Mouse (Mus musculus) gastrocnemius, postnatal 10 days (tissue): ENCODE data around the gene Phf21a. TPM values are rescaled to one million over a fixed set of nuclear protein-coding genes. Genes with fewer than 3 reads are reported as not detected.

Source experiments
- DNase-seq: peaks from one replicate; pipeline ENCODE4 v3.0.0; 2021; ENCODE audit warnings: mixed read lengths
- long read RNA-seq, 2 experiments: library from polyadenylated mRNA; stranded (forward); transcript quantifications; one replicate each; pipeline ENCODE4 v2.0.0; 2021
- total RNA-seq, 2 experiments: library from RNA; stranded (reverse); gene quantifications; 2 replicates each; pipeline ENCODE4 v1.2.3; 2021

Gene Phf21a
- 10 to 100 TPM; 27.1 to 44.4 TPM for total RNA-seq
- long read RNA-seq, experiment 1, partial matches to known transcripts = 0 of 4 reads
- long read RNA-seq, experiment 1, other reads (novel, unspliced or antisense) = 4 of 4 reads
- long read RNA-seq, experiment 2, partial matches to known transcripts = 0 of 6 reads
- long read RNA-seq, experiment 2, other reads (novel, unspliced or antisense) = 6 of 6 reads

DNA sequence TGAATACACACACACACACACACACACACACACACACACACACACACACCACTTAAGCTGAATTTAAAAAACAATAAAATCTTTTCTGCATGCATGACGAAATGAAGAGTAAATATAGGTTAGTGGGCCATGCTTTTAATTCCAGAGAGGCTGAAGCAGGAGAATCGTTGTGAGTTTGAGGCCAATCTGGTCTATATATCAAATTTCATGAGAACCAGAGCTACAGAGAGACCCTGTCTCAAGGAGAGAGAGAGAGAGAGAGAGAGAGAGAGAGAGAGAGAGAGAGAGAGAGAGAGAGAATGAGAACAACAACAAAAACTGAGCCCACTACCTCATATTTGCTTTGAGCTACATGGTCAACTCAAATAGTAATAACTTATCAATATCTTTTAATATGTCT, at the start of gene Phf21a:
Phf21a (plus strand) TSS at position 301 of the 400 bp plus-strand sequence.
- DNase-seq = no peak

DNA sequence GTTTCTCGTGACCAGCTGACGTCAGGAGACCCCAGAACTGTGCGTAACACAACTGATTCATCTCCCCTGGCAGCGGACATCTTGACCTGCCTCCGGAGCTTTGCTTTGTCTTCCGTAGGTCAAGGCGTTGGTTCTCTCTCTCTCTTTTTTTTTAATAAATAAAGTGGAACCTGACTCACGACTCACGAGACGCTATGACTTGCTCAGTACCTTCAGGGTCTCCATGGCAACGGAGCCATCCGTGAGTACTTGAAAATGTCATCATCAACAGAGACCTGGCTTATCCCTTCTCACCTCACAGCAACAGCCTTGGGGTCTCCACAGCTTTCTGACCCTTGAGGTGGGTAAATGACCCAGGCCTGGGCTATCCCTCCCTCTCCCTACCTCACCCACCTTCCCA, 49.6 kb upstream of the Phf21a start:
- no peak for DNase-seq

DNA sequence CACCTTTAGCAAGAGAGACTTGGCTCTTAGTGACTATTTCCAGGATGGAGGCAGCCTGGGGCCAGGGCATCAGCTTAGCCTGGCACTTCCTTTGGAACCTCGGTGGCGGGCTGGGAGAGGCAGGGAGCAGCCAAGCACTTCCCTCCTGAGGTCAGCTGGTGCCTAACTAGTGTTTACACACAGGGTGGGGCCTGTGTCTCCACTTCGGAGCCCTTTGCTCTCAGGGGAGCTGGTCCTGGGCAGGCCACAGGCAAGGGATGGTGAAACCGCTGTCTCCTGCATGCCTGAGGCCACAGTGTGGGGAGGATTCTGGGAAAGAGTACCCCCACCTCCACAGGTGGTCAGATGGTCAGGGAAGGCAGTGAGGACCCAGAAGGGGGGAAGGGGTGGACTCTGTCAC, 45.3 kb upstream of the Phf21a start:
- no peak for DNase-seq

DNA sequence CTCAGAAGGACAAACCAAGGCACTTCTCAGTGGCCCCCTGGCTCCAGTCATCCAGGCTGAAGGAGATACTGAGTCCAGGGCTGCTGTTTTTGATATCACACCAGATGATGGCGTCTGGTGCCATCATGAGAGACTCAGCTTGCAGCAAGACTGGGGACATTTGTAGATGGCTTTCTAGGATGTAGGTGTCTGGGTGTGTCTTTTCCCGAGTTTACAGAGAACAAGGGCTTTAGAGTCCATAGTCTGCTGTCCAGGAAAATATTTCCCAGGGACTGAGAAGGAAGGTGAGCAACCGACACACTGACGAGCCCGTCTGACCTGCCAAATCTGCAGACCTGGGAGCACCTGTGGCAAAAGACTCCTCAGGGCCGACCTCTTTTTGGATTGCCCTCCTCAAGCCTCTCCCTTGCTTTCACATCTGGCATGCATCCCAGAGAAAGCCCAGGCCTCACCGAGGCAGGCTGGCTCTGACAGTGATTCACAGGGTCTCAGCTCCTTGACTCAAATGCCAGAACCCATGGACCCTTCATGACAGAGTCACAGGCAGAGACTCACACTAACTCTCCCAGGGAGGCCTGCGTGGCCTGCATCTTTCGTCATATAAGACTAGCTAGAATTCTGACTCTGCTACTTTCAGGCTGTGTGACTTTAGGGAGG, 44.8 kb upstream of the Phf21a start:
- no peak for DNase-seq

DNA sequence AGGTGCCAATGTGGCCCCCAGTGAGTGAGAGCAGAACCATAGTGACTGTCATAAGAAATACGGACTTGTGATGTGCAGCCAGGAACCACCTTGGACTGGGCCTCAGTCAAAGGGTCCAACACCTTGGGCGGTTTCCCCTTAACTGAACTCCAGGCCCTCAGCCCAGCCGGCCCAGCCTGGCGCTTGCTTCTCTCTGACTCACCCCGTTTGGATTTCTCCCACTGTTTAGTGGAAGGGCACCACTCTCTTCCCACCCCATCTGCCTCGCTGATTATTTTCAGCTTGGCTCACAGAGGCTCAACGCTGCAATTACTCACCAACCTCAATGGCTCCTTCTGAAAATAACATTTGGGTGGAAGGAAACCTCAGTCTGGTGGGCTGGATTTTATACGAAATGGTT, 40.7 kb upstream of the Phf21a start:
- DNase-seq = peak; percentile 52

DNA sequence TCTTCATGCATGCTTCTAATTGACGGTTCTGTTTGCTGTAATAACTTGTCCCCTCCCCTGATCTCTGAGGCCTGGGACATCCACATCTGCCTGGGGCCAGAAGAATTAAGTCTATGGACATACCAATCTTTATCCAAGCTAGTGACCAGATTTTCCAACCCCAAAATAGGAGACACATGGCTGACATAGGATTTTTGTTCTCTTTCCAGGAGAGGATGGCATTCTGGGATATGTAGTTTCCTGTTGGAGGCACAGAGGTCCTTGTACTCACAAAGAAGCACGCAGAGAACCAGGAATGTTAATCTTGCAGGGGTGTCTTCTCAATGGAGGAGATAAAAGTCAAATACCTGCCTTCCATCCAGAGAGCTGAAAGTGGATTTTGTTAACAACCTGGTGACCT, 40.2 kb upstream of the Phf21a start:
- no peak for DNase-seq

DNA sequence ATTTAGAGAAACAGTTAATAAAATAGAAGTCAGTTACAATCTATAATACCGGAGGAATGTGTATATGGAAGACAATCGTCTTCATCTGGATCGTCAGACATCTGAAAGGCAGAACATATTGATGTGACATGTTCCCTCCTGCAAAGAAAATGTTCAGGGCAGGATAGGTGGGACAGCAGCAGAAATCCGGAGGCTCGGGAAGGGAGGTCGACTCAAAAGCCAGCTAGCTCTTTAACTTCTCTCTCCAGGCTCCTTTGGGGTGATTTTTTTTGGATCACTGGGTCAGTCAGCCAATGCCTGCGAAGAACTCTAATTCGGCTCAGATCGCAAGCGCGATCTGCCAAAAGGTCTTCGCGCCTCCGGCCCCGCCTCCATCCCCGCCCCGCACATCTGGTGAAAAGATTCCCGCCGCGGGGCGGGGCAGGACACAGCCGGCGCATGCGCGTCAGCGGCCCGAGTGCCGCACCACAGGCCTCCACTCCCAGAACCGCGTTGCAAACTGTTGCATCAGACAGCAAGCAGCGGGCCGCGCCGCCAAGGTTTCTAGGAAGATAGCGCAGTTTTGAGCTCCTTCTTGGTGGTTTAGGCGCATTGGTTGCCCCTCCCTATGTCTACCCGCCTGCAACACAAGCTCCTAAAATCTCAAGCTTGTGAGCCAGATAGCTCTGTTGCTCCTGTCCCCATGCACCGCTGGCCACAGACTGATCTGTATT, 37.7 kb upstream of the Phf21a start:
- DNase-seq = peak; percentile 92

DNA sequence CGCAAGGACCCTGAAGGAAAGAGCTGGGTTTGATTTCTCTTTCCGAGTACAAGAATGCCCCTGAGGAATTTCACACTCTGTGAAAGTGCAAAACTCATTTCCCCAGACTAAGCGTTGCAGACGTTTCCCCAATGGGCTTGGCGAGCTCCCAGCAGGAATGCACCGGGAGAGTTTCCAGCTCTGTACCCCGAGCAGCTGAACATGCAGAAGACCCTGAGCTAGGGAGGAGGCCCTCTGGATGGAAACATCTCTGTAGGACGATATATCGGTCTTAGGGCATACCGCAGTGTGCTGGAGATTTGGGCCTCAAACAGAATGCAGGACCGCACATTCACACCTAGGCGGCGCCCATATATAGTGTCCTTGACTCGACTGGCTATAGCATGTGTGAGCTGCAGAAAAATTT, 37.1 kb upstream of the Phf21a start:
- DNase-seq = peak; percentile 68

DNA sequence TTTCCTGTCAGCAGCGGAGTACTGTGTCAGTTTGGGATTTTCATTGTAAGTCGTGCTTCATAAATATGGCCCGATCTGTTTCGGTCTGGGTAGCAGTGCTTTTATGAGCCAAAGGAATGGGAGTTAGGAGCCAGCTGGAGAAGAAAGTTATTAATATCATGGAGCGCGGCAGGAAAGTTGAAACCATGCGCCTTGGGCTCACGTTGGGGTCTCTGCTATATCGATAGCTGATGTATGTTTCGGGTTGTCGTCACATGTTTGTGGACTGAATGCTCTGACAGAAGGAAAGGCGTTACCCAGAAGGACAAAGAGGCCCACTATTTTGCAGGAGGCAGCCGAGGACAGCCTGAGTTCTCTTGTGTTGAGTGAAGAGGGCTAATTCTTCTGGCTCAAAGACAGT, 36.2 kb upstream of the Phf21a start:
- DNase-seq = no peak

DNA sequence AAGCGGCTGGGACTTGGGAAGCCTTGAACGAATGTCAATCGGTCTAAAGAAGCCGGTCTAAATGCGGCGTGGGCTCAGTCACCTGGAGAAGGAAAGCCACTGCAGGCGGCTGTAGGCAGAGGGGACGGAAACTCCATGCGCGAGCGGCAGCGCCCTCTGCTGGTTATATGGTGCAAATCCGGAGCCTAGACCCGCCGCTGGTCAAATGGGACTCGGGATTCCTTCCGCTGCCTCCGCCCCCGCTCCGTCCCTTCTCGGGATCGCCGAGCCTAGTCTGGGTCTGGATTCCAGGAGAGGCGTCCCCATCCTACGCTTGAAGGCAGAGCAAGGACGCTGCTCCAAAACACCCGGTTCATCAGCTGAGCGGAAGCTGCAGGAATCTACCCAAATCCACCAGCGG, 34.4 kb upstream of the Phf21a start:
- DNase-seq = peak; percentile 95

DNA sequence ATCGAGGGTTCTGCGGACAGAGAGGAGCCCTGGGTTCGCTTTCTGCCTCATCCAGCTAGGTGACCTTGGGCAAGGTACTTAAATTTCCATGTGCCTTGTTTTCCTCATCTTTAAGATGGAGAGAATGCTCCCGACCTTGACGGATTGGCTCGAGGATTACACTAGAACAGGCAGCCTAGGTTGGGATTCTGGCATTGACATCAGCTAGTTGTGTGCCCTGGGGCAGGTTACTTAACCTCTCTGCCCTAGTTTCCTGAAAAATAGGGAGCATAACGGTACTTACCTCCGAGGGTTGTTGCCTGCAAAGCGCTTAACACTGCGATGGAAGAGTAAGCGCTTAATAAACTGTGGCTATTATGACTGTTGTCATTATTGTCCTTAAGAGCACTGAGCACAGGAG, 34.0 kb upstream of the Phf21a start:
- no peak for DNase-seq

DNA sequence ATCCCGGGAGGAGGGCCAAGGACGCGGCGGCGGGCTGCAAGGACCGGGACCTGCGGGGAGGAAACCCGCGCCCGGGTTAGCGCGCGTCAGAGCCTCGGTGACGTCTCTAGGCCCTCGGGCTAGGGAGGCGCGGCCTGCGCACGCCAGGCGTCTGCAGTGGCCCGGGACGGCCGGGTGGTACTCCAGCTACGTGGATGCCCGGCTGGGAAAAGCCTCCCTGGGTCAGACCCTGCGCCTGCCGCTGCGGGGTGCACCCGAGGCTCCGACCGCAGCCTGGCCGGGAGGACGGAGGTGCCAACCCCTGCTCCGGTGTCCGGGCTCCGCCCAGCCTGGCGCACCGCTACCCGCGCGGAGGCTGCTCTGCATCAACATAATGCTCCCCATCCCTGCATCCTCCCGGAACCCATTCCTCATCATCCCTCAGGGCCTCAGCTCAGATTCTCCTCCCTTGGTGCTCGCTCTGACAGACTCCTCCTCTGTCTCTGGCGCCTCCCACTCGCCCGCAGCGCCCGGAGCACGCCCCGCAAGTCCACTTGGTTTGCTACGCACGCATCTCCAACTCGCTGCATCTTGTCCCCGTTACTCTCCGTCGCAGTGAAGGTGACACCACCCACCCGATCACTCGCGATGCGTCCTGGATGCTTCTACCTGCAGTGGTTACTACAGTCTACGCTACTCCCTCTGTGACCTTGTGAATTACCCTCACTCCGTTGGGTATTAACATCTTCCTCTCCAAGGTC, 33.3 kb upstream of the Phf21a start:
- peak; percentile 61 for DNase-seq

DNA sequence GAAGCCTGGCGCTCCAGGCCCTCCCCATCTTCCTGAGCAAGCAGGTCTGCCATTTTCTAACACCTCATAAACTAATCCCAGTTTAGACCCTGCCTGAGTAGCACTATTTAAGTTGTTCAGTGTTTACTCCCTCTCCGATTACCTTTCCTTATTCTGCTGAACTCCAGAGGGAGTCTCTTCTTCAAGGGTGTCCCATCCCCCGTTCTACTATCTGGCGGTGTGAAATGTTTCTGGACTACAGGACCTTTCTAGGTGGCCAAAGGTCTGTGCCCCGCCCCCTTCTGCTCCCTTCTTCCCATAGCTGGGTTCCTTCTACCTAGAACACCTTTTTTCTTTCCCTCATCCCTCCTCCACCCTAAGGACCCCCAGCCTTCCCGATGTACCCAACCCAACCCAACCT, 32.6 kb upstream of the Phf21a start:
- DNase-seq = no peak

DNA sequence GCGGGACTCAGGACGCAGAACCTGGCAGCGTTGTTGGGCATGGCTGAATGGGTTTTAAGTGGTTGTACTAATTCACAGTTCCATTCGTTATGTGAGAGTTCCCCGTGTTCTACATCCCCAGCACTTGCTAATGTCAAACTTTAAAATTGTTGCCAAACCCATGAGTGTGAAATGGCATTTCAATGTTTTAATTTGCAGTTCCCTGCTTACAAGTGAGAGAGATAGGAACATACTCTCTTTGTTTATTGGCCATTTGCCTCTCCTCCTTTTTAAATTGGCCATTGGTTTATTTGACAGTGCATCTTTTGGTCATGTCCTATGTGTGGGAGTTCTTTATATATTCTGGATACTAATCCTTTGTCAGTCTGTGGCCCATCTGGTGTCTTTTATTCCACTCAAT, 31.6 kb upstream of the Phf21a start:
- no peak for DNase-seq

DNA sequence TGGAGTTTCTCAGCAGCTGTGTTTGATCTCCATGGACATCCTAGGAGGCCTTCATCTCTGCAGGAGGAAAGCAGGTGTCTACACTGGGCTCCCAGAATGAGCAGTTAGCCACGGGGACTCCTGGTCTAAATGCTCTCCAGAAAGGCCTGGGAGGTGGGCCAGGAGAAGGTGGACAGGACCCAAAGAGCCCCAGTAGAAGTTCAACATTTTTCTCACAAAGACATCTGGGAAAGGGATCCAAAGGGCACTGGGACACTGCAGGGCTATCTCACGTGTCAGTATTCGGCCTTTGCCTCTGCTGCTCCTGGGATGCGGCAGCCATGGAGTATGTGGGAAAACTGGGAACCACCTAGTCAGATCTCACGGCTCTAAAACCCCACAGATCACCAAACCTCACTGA, 29.8 kb upstream of the Phf21a start:
- DNase-seq = no peak

DNA sequence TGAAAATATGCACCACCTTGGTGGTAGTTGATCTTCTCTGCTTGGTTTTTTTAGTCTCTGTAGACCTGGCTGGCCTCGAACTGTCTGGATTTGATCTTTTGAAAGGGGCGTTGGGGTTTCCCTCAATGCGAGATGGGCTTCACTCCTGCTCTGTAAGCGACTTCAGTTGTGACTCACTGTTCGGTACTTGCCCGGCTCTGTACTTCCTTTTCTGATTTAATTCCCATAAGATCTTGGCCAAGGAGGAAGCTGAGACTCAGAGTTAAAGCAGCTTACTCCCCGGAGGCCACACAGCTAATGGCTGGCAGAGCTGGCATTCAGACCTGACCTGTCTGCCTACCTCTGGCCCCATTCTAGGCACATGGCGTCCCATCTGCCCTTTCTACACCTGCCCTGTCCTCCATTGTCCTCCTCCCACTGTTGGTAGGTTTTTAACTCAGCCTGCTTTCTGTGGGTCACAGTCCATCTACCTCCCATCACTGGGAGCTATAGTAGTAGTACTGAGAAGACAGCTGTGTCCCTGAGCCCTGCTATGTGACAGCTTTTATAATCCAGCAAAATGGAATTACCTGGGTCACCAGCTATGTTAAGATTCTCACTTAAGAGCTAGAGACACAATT, 27.5 kb upstream of the Phf21a start:
- DNase-seq = no peak

DNA sequence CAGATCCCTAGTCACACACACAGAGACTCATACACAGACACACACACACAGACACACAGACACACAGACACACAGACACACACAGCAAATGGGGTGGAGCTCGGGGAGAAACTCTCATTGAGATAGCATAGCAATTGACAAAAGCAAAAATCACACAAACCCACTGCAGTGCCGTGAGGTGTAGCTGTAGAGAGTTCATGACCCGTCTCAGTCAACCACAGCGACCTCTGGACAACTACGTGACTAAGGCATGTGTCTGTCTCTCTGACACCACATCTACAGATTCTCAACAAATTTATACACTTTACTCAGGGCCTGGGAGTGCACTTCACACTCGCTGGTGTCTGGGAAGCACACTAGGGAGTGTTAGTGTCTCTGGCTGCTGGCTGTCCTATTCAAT, 27.0 kb upstream of the Phf21a start:
- no peak for DNase-seq

DNA sequence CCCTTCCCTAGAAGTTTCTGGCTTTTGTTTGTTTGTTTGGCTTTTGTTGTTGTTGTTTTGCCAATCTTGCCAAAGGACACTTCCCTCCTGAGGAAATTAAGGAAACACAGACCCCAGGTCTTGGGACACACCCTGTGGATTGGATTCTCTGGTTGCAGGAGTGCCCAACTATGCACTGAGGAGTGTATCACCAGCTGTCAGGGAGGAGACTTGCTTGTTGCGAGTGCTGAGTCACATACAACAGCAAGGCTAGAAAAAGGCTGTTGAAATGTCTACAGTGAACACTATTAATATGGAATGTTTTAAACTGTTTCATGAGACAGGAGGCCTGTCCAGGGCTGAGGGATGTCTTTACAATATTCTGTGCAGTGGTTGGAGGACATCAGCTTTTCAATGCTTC, 26.0 kb upstream of the Phf21a start:
- DNase-seq = no peak

DNA sequence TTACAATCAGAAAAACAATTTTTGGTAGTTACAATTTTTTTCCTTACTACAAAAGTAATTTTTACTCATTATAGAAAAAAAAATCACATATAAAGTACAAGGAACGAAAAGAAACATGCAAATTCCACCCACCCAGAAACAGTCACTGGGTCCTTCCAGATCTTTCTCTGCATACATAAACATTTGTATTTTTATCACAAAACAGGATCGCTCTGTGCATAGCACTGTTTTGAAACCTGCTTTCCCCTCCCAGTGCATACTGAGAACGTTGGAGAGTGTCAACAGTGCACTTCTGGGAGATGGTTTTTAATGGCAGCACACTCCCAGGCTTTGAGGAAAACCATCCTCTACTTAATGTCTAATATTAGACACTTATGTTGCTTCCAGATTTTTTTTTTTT, 25.3 kb upstream of the Phf21a start:
- DNase-seq = no peak

DNA sequence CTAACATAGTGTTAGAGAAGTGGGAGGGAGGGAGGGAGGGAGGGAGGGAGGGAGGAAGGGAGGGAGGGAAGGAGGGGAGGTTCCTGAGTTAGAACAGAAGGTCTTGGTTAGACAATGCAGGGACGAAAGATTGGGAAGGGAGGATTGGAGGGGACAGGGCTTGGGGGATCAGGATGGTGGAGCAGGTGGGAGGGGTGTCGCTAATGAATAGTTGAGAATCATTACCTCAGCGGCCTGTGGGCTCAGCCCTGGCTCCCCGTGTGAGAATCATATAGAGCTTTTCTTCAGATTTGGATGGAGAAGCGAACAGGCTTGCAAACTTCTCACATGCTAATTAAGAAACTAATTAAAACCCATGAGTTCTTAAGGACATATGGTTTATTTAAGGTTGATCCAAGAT, 23.3 kb upstream of the Phf21a start:
- DNase-seq = no peak

DNA sequence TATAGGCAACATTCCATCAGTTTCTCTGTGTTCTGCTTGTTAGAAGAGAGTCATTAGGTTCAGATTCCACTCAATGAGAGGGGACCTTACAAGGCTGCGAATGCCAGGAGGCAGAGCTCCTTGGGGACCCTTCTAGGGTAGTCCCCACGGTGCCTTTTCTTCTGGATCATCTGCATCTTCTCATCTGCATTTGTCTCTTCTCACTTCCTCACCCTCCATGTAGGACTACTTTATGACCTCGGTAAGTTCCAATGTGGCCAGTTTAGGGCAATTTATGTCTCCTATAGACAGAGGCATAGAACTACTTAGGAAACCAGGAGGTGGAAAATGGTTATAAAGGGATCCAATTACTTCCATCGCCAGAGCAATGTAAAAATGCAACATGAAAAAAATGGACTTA, 21.8 kb upstream of the Phf21a start:
- no peak for DNase-seq

DNA sequence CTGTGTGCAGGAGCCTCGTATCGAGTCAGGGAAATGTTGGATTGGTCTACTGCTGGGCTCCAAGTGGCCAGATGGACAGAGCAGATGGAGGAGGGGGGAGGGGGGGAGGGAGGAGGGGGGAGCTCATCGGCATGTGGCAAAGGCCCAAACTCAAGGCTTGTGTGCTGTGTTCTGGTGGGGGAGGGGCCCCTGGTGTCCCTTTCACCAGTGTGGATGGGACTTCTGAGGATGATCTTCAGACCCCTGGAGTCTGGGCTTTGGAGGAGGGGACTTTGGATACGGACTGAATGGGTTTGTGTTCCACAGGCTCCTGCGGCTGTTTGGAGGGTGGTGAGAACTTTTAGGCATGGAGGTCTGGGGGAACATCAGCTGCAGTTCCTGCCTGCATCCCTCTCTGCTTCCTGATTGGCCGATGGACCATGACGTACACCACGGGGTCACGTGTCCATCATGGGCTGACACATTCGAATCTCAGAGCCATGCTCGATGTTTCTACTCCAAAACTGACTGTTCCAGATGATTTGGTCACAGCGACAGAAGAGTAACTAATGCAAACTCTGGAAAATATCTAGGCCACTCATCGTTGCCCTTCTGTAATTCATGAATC, 16.7 kb upstream of the Phf21a start:
- no peak for DNase-seq
